Mouse (Mus musculus): ENCODE results near the gene Nf2. TPM values are rescaled to one million over a fixed set of nuclear protein-coding genes. Genes with fewer than 3 reads are reported as not detected.

The Nf2 gene
- total RNA-seq, 2 experiments from 2014 or later, result 17.4 to 48.1 TPM

Other genes with a start within 250 kb of the Nf2 start
- gene Gm11032, start 229.5 kb downstream of the Nf2 start, total RNA-seq (2015), result not detected in 2 replicates
- not detected in 2 replicates for gene Gm11032, start 229.5 kb downstream of the Nf2 start, total RNA-seq (2017)
- 15.3 and 19.6 TPM in 2 replicates for gene Ascc2, start 211.8 kb downstream of the Nf2 start, total RNA-seq (2015)
- gene Ascc2, start 211.8 kb downstream of the Nf2 start, total RNA-seq (2017), result 16.2 and 23.7 TPM in 2 replicates
- 195 and 210 TPM in 2 replicates for gene Uqcr10, start 145.2 kb downstream of the Nf2 start, total RNA-seq (2015)
- 126 and 138 TPM in 2 replicates for gene Uqcr10, start 145.2 kb downstream of the Nf2 start, total RNA-seq (2017)
- gene Zmat5, start 144.9 kb downstream of the Nf2 start, total RNA-seq (2015), result 38.8 and 40.6 TPM in 2 replicates
- 8.2 and 10.8 TPM in 2 replicates for gene Zmat5, start 144.9 kb downstream of the Nf2 start, total RNA-seq (2017)
- gene Cabp7, start 102.8 kb downstream of the Nf2 start, total RNA-seq (2015), result not detected in 2 replicates
- not detected in 2 replicates for gene Cabp7, start 102.8 kb downstream of the Nf2 start, total RNA-seq (2017)
- 12.0 and 13.7 TPM in 2 replicates for gene Nipsnap1, start 24.4 kb upstream of the Nf2 start, total RNA-seq (2015)
- 20.5 and 21.5 TPM in 2 replicates for gene Nipsnap1, start 24.4 kb upstream of the Nf2 start, total RNA-seq (2017)
- gene Thoc5, start 45.8 kb upstream of the Nf2 start, total RNA-seq (2015), result 19.7 and 20.7 TPM in 2 replicates
- gene Thoc5, start 45.8 kb upstream of the Nf2 start, total RNA-seq (2017), result 51.9 and 56.1 TPM in 2 replicates
- 4.6 and 8.0 TPM in 2 replicates for gene Nefh, start 98.5 kb upstream of the Nf2 start, total RNA-seq (2015)
- 3.5 and 6.0 TPM in 2 replicates for gene Nefh, start 98.5 kb upstream of the Nf2 start, total RNA-seq (2017)
- gene Ap1b1, start 137.3 kb upstream of the Nf2 start, total RNA-seq (2015), result 29.3 and 36.5 TPM in 2 replicates
- gene Ap1b1, start 137.3 kb upstream of the Nf2 start, total RNA-seq (2017), result 39.2 and 41.6 TPM in 2 replicates
- not detected in 2 replicates for gene Rasl10a, start 208.6 kb upstream of the Nf2 start, total RNA-seq (2015)
- not detected in 2 replicates for gene Rasl10a, start 208.6 kb upstream of the Nf2 start, total RNA-seq (2017)
- gene Gas2l1, start 215.8 kb upstream of the Nf2 start, total RNA-seq (2015), result 0.22 and 0.46 TPM in 2 replicates
- gene Gas2l1, start 215.8 kb upstream of the Nf2 start, total RNA-seq (2017), result 0.58 TPM in 1 of 2 replicates, not detected in the other
- 8.5 and 10.2 TPM in 2 replicates for gene Rhbdd3, start 249.4 kb upstream of the Nf2 start, total RNA-seq (2015)
- gene Rhbdd3, start 249.4 kb upstream of the Nf2 start, total RNA-seq (2017), result 22.2 and 33.8 TPM in 2 replicates
- gene Ewsr1, start 249.7 kb upstream of the Nf2 start, total RNA-seq (2015), result 183 and 217 TPM in 2 replicates
- gene Ewsr1, start 249.7 kb upstream of the Nf2 start, total RNA-seq (2017), result 513 and 628 TPM in 2 replicates